Mouse (Mus musculus) fibroblast of lung, adult 2 months (primary cell): ENCODE results near the gene Ercc8.

Experiments
- DNase-seq: peaks from one replicate; pipeline ENCODE4 v3.0.0-alpha.2; 2011; ENCODE audit warnings: low read depth

Gene Ercc8

DNA sequence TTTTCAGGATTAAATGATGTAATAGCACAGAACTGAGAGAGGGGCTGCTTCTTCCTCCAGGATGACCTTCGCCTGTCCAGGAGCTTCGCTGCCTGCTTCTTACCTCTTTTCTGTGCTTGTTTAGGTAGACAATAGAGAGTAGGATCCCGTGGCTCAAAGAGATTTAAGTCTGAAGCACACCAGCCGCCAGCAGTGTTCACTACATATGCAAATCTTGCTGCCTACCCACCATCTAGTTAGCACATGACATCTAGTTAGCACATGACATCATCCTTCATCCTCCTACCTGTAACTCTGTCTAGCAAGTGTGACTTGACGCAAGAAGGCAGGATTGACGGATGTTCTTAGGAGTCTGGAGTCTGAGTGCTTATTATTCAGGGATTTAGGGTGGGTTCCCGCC, 61.2 kb downstream of the Ercc8 start:
- no peak for DNase-seq

DNA sequence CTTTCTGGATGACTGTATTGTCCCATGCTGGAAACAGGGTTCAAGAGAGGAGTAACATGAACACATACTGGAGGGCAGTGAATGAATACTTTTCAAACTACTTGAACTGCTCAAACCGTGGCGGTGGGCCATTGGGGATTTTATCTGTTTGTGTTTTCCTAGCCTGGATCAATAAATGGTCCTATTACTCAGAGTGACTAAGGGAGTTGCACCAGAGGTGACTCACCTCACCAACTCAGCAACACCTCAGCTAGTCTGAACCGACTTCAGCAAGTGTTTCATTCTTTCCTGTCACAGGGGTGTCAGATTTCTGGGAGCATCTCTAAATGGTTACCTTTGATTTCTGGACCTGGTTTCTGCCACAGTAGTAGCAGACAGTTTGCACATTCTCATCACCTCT, 70.7 kb downstream of the Ercc8 start:
- peak; percentile 59 for DNase-seq

DNA sequence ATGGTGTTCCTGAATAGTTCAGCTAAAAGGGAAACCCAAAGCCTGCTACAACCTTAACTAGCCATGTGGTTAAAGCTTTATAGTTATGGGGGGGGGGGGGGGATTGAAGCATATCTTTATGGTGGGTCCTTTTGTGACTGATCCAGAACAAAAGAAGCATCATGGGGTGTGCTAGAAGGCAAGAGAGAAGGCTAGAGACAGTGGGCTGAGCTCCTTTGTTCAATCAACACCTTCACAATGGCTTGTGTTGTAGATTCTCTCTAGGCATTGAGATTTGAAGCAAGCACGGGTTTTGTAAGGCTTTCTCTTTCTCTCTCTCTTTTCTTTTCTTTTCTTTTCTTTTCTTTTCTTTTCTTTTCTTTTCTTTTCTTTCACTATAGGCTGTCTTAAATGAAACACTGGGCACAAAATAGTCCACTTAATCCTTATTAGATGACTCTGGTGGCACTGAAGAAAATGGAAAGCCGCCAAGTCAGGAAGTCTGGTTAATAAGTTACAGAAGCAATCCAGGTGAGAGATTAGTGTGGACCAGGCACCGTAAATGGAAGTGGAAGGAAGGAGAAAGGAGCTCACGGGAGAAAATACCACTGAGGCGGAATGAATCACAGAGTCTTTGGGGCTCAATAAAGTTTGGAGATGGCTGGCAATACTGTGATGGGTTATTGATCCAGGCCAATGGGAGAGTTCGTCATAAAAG, 71.3 kb downstream of the Ercc8 start:
- DNase-seq, result no peak

DNA sequence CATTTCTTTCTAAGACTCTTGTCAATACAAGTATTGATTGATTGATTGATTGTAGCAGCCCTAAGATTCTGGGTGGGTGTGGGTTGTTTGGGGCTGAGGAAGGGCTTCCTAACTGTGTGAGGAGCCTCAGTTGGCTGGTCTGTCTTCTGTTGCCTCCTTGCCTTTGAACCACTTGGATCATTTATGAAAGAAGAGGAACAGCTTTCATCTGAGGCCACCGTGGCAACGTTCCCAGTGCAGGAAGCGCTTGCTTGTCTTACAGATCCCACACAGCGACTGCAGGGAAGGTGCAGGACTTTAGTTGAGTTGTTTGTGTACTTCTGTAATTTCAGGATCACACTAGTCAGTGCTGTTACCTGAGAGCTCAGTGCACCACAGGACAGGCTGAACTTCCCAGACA, 81.5 kb downstream of the Ercc8 start:
- no peak for DNase-seq

DNA sequence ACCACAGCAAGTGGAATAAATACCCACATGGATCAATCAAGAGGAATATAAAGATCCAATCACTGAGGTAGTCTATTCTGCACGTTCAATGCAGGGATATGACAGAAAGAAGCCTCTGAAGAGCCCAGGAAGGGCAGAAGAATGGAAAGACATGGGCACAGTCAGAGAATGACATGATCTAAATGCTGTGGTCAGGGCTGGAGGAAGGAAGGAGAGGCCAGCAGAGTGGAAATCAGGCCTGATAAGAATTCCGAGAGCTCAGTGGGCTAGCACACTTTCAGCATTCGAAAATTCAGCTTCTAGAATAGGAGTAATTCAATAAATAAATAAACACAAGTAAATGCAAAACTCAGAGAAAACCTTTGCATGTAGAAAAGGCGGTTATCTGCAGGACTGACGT, 83.2 kb downstream of the Ercc8 start:
- no peak for DNase-seq
